Mouse (Mus musculus) thymus, adult 2 months (tissue): ENCODE measurements at regions not wholly inside any gene's neighbourhood (a gene's known extent, or its start where the extent isn't known, plus 50 kb on each side); places are given as distances from the start of the nearest gene placed in this dataset.

Experiments used
- DNase-seq: peaks from one replicate; pipeline ENCODE4 v3.0.0; 2021
- H3K27ac ChIP-seq: fragments of 200-500 bp; 2 replicates; pipeline ENCODE4 v1.5.1; 2012; ENCODE audit warnings: low read length, control low read depth; ENCODE audit not compliant: control insufficient read depth, insufficient read depth
- H3K27me3 ChIP-seq: fragments of 200-500 bp; 2 replicates; pipeline ENCODE4 v1.6.1; 2012; ENCODE audit warnings: mild to moderate bottlenecking, low read length, moderate library complexity, mixed read lengths; ENCODE audit not compliant: control insufficient read depth, insufficient read depth
- H3K36me3 ChIP-seq: fragments of 200-500 bp; 2 replicates; pipeline ENCODE4 v1.6.1; 2012; ENCODE audit warnings: mild to moderate bottlenecking, low read length, moderate library complexity; ENCODE audit not compliant: control insufficient read depth, insufficient read depth
- H3K4me1 ChIP-seq: fragments of 200-500 bp; replicated peaks from 2 replicates; pipeline ENCODE4 v1.6.1; 2012; ENCODE audit warnings: low read length; ENCODE audit not compliant: control insufficient read depth, insufficient read depth
- H3K4me3 ChIP-seq: fragments of 200-500 bp; 2 replicates; pipeline ENCODE4 v1.5.1; 2012; ENCODE audit warnings: mild to moderate bottlenecking, low read length, control low read depth, moderate library complexity; ENCODE audit not compliant: control insufficient read depth, insufficient read depth
- CTCF ChIP-seq: fragments of 200-500 bp; IDR thresholded peaks from 2 replicates; pipeline ENCODE4 v1.5.1; 2012; ENCODE audit warnings: mild to moderate bottlenecking, control low read depth, low read length, moderate library complexity, borderline replicate concordance; ENCODE audit not compliant: control insufficient read depth, poor library complexity, insufficient read depth; ENCODE audit errors: extremely low read depth
- POLR2A ChIP-seq: fragments of 200-500 bp; IDR thresholded peaks from 2 replicates; pipeline ENCODE4 v1.6.1; 2012; ENCODE audit warnings: mild to moderate bottlenecking, low read length, control low read depth, moderate library complexity; ENCODE audit not compliant: control insufficient read depth, poor library complexity, insufficient read depth; ENCODE audit errors: extremely low read depth
- WGBS: fragments of 180-500 bp; shearing (Covaris S2); methylation state at CpG from one replicate; pipeline ENCODE4 v1.1.7; 2018; 5-methylcytosine and 5-hydroxymethylcytosine counted together

- peak; percentile 17 for DNase-seq
- Histone ChIP-seq H3K4me1 (no peaks in the 10 kb centered on the region), H3K27ac (no peak overlapping the region), H3K4me3 (no peak overlapping the region), H3K27me3 (no peaks in the 10 kb centered on the region), H3K36me3 (no peaks in the 10 kb centered on the region)
- 12% methylated on average over 11 of the region's 11 CpGs for WGBS
- no peak for TF ChIP-seq POLR2A
- no peak for TF ChIP-seq CTCF
Observed at GRCm38 (mm10) chr15:97135291-97135690, 79.5 kb upstream of the Slc38a4 start.

GRCm38 (mm10) chr15:97127771-97128170 lies 72.0 kb upstream of the Slc38a4 start:
- TF ChIP-seq POLR2A: no peak
- no peak for TF ChIP-seq CTCF
- no peaks in the 10 kb centered on the region for H3K27me3 ChIP-seq
- no peak overlapping the region for H3K4me3 ChIP-seq
- H3K27ac ChIP-seq: no peak overlapping the region
- WGBS: 97% methylated on average over 8 of the region's 8 CpGs
- no peaks in the 10 kb centered on the region for H3K4me1 ChIP-seq
- H3K36me3 ChIP-seq: no peaks in the 10 kb centered on the region
- DNase-seq: no peak

GRCm38 (mm10) chr15:97125836-97126822 lies 70.4 kb upstream of the Slc38a4 start:
- Histone ChIP-seq H3K4me3 (no peak overlapping the region), H3K4me1 (no peaks in the 10 kb centered on the region), H3K27ac (no peak overlapping the region), H3K27me3 (no peaks in the 10 kb centered on the region), H3K36me3 (no peaks in the 10 kb centered on the region)
- TF ChIP-seq CTCF: no peak
- 91% methylated on average over 15 of the region's 15 CpGs for WGBS
- DNase-seq: no peak

DNA sequence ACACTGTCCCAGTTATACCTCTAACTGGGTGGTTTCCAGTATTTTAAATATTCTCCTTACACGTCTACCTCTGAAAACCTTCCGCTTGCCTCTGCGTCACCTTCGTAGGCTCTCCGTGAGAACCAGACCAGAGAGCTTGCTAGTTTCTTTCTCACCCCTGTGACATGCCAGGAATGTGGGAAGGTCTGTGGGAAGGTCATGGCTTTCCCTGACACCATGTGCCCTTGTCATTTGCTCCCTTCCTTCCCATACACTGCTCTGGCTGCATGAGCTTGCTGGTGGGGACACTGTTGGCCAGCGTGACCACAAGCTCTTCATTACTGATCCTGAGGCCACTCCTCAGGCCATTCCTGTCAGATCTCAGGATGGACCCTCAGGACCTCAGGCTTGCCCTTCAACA lies 66.5 kb upstream of the Slc38a4 start:
- no peak for DNase-seq
- H3K27ac ChIP-seq: no peak overlapping the region
- H3K36me3 ChIP-seq: no peaks in the 10 kb centered on the region
- H3K4me3 ChIP-seq: no peak overlapping the region
- H3K27me3 ChIP-seq: no peaks in the 10 kb centered on the region
- TF ChIP-seq CTCF: no peak
- no peak for TF ChIP-seq POLR2A
- no peaks in the 10 kb centered on the region for H3K4me1 ChIP-seq
- WGBS: 95% methylated on average over 6 of the region's 6 CpGs

- no peak for DNase-seq
- no peaks in the 10 kb centered on the region for H3K36me3 ChIP-seq
- no peak overlapping the region for H3K4me3 ChIP-seq
- no peak for TF ChIP-seq POLR2A
- no peak for TF ChIP-seq CTCF
- no peak overlapping the region for H3K27ac ChIP-seq
- H3K4me1 ChIP-seq: no peaks in the 10 kb centered on the region
- WGBS: 94% methylated on average over 19 of the region's 19 CpGs
- H3K27me3 ChIP-seq: no peaks in the 10 kb centered on the region
Observed at GRCm38 (mm10) chr15:97112452-97113200, 56.9 kb upstream of the Slc38a4 start.

DNA sequence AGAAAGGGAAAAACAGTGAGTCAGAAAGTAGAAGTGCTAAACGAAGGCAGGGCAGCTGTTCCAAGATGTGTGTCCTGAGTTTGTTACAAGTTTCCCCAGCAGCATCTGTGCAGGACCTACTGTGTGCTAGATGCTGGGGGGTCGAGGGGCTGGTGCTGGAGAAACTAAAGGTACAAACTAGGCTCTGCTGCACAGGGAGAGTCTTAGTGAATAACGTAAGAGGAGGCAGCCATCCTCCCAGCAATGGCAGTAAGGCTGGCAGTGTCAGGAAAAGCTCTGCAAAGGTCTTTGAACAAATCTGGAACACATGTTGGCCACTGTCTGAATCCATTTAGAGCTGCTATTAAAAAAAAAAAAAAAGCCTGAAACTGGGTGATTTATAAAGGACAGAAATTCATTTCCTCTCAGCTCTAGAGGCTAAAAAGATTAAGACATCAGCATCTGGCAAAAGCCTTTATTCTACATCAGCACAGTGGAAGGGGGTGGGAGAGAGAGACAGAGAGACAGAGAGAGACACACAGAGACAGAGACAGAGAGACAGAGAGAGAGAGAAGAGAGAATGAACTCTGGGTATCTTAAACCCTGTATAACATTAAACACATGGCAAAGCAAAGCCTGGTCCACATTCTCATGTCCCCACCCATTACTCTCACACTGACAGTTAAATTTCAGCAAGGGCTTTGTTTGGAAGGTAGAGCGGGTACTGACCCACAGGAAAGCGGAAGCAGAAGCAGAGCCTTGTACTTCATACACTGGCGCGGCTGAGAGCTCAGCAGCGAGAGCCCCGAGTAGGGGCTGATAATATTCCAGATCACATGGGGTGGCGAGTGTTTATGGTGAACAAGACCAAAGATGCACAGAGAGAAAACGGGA lies 55.8 kb upstream of the Slc38a4 start:
- no peak for TF ChIP-seq POLR2A
- Histone ChIP-seq H3K36me3 (no peaks in the 10 kb centered on the region), H3K4me1 (no peaks in the 10 kb centered on the region), H3K27me3 (no peaks in the 10 kb centered on the region), H3K4me3 (no peak overlapping the region), H3K27ac (no peak overlapping the region)
- WGBS: 56% methylated on average over 11 of the region's 11 CpGs
- no peak for DNase-seq
